Mouse (Mus musculus) myocyte (in vitro differentiated cells): Measurements from ENCODE around the gene Acnat1.

Experiments
- E2F4 ChIP-seq: IDR thresholded peaks from one replicate; pipeline ENCODE4 v1.6.1; 2011; ENCODE audit warnings: mild to moderate bottlenecking, control low read depth, moderate library complexity; ENCODE audit not compliant: insufficient read depth
- MAX ChIP-seq: IDR thresholded peaks from one replicate; pipeline ENCODE4 v1.6.1; 2011; ENCODE audit warnings: low read depth, mild to moderate bottlenecking, control low read depth
- MYOD1 ChIP-seq, 3 experiments: IDR thresholded peaks; one replicate each; pipeline ENCODE4 v1.6.1; 2011; ENCODE audit warnings: control low read depth in 2 of 3, low read depth in 2 of 3, mild to moderate bottlenecking in 2 of 3, moderate library complexity in 1 of 3; ENCODE audit not compliant: insufficient read length in 2 of 3, control insufficient read depth in 1 of 3
- MYOG ChIP-seq, 3 experiments: IDR thresholded peaks; one replicate each; pipeline ENCODE4 v1.6.1; 2011; ENCODE audit warnings: control low read depth in 2 of 3, low read depth in 2 of 3, mild to moderate bottlenecking in 2 of 3; ENCODE audit not compliant: insufficient read length in 2 of 3, control insufficient read depth in 1 of 3, insufficient read depth in 1 of 3
- POLR2A ChIP-seq: IDR thresholded peaks from one replicate; pipeline ENCODE4 v1.6.1; 2011; ENCODE audit warnings: low read depth, mild to moderate bottlenecking, control low read depth, moderate library complexity; ENCODE audit not compliant: insufficient read length
- TCF12 ChIP-seq: IDR thresholded peaks from one replicate; pipeline ENCODE4 v1.6.1; 2011; ENCODE audit warnings: mild to moderate bottlenecking, control low read depth; ENCODE audit not compliant: poor library complexity, insufficient read depth, severe bottlenecking
- USF1 ChIP-seq: IDR thresholded peaks from one replicate; pipeline ENCODE4 v1.6.1; 2011; ENCODE audit warnings: low read depth, mild to moderate bottlenecking, control low read depth, moderate library complexity

DNA sequence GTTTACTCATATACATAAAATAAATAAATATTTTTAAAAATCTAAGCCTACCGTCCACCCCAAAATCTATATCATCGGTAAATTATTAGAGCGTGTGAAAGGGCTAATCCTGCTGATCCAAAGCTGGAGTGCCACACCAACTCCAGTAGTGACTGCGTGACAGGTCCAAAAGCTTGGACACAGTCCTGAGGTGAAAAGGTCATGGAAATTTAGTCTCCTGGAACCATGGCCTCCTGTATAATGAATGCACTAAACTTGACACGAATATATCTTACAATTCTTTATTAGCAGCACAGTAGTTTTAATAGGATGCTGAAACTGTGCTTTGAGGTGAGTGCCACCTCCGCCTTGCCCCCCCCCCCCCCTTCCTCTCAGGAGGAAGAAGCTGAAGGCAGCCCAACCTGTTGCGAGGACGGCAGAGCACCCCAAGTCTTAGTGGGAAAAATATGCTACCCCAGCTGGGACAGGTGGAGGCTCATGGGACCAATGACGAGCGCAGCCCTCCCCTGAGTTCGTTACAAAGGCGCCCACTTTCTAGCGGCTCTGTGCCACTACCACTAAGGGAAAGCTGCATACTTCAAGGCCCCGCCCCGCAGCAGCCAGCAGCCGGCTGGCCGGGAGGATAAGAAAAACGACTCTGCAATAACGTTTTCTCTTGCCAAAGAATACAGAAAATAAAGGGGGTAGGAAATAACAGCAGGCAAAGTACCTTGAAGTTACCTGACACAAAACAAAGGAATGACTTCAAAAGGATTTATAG, 4.6 kb upstream of the Acnat1 start:
- TF ChIP-seq MAX = no peak
- no peak for TF ChIP-seq POLR2A
- no peak for TF ChIP-seq MYOG (IDR thresholded peaks at IDR 0.05; ENCODE audit: control insufficient read depth in 1 of 3, insufficient read depth in 1 of 3, insufficient read length in 2 of 3, low read depth in 2 of 3)
- TF ChIP-seq E2F4 = no peak
- no peak for TF ChIP-seq MYOD1 (IDR thresholded peaks at IDR 0.05; ENCODE audit: control insufficient read depth in 1 of 3, insufficient read length in 2 of 3, low read depth in 2 of 3)
- TF ChIP-seq TCF12 = no peak
- TF ChIP-seq USF1 = no peak
